Mouse (Mus musculus) frontal cortex, postnatal 14 days (tissue): Measurements from ENCODE around the gene Cdk9.

Source experiments
- DNase-seq, 2 experiments: peaks; one replicate each; pipeline ENCODE4 v3.0.0; 2022; ENCODE audit warnings: low spot score in 2 of 2

Cdk9 gene

DNA sequence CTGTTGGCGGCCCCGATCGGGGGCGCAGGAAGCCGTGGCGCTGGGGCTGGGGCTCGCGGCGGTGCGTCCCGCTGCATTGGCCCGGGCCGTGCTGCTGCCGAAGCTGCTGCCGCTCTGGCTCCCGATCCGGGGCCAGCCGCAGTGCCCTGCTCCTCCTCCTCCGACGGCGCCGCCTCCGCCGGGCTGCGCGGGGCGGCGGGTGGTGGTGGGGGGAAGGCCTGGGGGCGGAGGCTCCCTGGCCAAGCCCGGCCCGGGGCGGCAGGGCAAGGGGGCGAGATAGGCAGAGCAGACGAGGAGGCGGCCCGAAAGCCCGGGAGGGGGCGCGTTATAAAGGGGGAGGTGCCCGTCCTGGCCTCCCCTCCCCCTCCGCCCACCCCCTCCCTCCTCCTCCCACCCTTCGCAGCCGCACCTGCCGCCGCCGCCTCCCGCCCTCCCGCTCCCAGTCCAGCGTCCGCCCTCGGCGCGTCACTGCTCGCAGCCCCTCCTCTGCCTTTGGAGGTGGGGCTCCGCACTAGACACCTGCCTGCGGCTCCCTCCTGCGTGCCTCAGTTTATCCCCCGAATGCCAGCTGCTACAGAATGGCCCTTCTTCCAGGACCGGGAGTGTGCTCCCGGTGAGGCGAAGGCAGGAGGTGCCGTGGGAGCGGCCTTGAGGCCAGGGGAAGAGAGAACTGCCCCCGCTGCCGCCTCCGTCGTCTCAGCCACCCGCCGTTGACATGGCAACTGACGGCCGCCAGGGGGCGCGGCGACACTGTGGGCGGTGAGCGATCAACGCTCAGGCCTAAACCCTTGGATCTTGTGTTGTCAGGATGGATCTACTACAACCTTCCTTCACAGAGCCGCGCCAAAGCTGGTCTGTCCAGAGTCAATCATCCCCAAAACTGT, at the start of gene Cdk9:
Gene Cdk9 (minus strand): TSS at position 143 of the 884 bp plus-strand sequence.
- peak; percentile 84 to 87 for DNase-seq

DNA sequence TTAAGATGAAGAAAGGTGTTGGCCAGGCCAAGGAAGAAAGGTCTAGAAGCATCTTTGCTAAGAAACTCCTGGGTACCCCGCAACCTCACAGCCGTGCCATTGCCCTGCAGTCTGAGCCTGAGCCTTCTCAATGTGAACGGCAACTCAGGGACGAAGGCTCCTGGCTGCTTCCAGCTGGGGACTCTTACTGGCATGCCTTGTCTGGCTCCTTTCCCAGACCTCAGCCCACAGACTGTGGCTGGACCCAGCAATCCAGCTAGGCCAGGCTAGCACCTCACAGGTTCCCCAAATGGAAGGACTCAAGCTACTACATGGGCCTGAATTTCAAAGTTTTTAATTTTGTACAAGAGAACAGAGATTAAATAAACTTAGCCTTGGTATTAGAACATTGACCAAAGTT, 49.0 kb upstream of the Cdk9 start:
- DNase-seq = no peak

GRCm38 (mm10) chr2:32761361-32761760, 48.5 kb upstream of the Cdk9 start:
- DNase-seq = no peak

- no peak for DNase-seq
Measured at GRCm38 (mm10) chr2:32759001-32759400, 46.1 kb upstream of the Cdk9 start.

- no peak for DNase-seq
Measured at GRCm38 (mm10) chr2:32758503-32758902, 45.6 kb upstream of the Cdk9 start.

- peak; percentile 95 to 96 for DNase-seq
Measured at GRCm38 (mm10) chr2:32757056-32757845, 44.4 kb upstream of the Cdk9 start, which contains the start of gene Tor2a. Gene Tor2a, plus strand, starts transcription at chr2:32757234.

- DNase-seq = no peak
Measured at GRCm38 (mm10) chr2:32756674-32757055, 43.8 kb upstream of the Cdk9 start.

GRCm38 (mm10) chr2:32752181-32752580, 39.3 kb upstream of the Cdk9 start:
- DNase-seq = no peak

- no peak for DNase-seq
Measured at GRCm38 (mm10) chr2:32751665-32752033, 38.8 kb upstream of the Cdk9 start.

- no peak for DNase-seq
Measured at GRCm38 (mm10) chr2:32750887-32751664, 38.2 kb upstream of the Cdk9 start.

- no peak for DNase-seq
Measured at GRCm38 (mm10) chr2:32750199-32750598, 37.3 kb upstream of the Cdk9 start.

DNA sequence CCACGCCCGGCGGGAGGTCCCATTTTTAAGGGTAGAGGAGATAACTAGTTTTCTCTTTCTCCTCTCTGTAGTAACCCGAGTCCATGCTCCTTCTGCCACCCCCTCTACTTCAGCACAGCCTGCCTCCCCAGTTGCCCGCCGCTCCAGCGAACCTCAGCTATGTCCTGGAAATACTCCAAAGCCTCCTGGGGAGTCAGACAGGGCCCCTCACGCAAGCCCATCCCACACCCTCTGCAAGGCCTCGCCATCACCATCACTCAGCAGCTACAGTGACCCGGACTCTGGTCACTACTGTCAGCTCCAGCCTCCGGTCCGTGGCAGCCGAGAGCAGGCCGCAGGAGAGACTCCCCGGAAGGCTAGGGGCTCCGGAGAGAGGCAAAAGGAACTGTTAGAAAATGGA, 36.2 kb upstream of the Cdk9 start:
- DNase-seq = no peak

DNA sequence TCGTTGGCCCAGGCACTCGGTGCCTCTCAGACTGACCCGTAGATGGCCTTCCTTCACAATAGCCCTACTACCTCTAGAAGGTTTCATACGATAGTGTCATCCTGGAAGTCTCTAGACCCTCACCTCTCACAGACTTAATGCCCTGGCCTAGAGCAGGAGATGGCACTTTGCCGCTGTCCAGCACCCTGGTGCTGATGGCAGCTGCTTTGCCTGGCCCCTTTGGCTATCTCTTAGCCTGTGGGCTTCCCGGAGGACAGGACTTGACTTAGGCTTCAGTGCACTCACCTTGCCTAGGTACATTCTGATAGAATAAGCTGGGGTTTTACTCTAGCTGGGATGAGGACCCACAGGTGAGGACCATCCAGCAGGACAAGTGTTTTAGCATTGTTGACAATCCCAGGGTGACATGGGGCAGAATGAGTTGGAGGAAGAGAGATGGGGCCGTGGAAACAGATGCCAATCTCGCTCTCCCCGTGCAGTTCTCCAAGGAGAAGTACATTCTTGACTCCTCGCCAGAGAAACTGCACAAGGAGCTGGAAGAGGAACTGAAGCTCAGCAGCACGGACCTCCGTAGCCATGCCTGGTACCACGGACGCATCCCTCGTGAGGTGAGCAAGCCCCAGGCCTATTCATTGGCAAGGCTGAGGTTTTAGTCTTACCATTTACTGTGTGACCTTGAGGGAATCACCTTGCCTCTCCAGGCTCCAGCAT, 31.6 kb upstream of the Cdk9 start:
- no peak for DNase-seq

- DNase-seq = peak; percentile 79
Measured at GRCm38 (mm10) chr2:32742173-32742531, 29.3 kb upstream of the Cdk9 start.

- peak in 1 of 2 experiments; percentile 55 for DNase-seq
Measured at GRCm38 (mm10) chr2:32741273-32742172, 28.6 kb upstream of the Cdk9 start.

DNA sequence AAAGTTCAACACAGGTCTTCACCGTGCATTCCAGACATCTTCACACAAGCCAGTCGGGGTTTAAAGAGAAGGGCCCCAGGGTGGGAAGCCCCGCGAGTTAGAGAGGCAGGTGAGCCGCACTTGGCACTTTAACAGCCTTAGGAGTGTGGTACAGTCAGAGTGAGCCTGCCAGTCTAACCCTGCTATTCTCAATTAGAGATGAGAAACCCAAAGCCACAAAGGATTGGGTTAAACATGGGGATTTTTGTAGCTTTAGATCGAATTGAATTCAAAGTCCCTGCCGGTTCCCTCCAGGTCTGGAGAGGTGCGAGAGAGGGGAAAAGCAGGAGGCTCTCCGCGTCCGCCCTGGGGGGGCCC, 28.0 kb upstream of the Cdk9 start, which contains the start of gene 6330409D20Rik:
Gene 6330409D20Rik (minus strand): TSS at position 101 of the 357 bp plus-strand sequence.
- no peak for DNase-seq

DNA sequence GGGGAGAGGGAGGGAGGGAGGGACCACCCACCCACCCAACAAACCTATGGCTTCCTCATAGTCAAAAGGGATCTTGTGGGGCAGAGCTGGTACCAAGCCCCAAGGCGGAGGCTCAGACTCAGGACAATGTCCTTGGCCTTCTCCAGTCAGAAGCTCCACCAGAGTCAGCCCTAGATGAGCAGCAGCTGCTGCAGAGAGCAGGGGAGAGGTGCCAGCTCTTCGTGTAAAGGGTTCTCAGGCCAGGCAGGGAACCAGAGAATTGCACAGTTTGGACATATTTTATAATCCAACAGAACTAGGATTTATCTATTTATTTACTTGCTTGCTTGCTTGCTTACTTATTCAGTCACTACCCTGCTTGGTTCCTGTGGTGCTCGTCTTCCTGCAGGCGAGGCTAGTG, 26.4 kb upstream of the Cdk9 start:
- DNase-seq = no peak

GRCm38 (mm10) chr2:32737008-32737407, 24.1 kb upstream of the Cdk9 start:
- no peak for DNase-seq

DNA sequence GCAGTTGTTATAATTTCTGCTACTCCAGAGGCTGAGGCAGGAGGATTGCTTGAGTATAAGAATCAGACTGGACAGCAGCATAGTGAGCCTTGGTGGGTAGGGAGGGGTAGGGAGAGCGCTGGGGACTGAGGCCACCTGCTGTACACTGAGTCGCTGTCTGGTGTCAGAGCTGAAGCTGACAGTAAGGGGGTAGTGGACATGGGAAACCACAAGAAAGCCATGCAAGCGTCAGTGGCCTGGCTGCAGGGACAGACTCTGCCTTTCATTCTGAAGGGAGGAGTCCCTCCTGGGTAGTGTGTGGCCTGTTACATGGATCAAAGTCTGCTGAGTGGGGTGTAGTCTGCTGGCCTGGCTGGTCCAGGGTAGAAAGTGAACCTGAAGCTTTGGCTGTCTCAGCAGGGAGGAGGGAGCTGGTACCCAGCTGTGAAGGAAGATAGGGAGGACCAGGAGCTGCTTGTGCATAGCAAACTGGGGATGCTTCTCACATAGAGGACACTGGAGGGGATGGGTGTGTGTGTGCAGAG, 23.5 kb upstream of the Cdk9 start:
- no peak for DNase-seq

DNA sequence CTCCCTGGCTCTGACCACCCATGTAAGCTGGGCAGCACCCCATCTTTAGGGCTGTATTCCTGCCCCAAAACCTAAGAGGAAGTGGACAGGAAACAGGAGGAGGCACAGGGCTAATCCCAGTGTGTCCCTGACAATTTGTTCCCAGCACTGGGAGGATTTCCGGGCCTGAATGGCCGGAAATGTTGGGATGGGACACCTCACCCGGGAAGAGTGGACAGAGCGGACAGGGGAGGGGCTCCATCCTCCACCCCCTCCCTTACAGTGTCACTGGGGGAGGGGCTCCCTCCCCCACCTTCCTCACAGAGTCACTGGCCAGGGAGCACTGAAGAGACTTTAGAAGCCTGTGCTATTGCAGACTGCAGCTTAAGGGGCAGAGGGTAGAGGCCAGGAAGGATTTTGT, 22.1 kb upstream of the Cdk9 start:
- no peak for DNase-seq
